ENCODE assay signal across 23 mouse cellular contexts in genomic region chr4:60821363-60821762, GRCm38 (mm10). TPM values are rescaled to one million over a fixed set of nuclear protein-coding genes. Genes with fewer than 3 reads are reported as not detected.
"Had no signal": no experiment of that assay in that cellular context is flagged by ENCODE, and none has a peak within 500 bp of the region (broad histone marks: within the 10 kb centered on the region; RNA-seq: fewer than 3 reads in every experiment).

TSS of gene Mup22 (minus strand) at chr4:60821463.

RNA-seq across cellular contexts. Expression of gene Mup22, which starts in this region (rescaled TPM):
- total RNA-seq: common myeloid progenitor, adult 5-6 weeks; forebrain, postnatal 0 days; gastrocnemius, postnatal 10 days; gastrocnemius, postnatal 14 days; gastrocnemius, postnatal 4 days; granulocyte monocyte progenitor cell, adult 5-6 weeks had no signal
- polyA plus RNA-seq: cortical plate, adult 2 months; embryonic facial prominence, embryonic 10.5 days; embryonic facial prominence, embryonic 11.5 days; embryonic facial prominence, embryonic 12.5 days; embryonic facial prominence, embryonic 13.5 days; erythroblast, embryonic 14.5 days; forebrain, embryonic 10.5 days; forebrain, embryonic 11.5 days; forebrain, embryonic 12.5 days; forebrain, embryonic 13.5 days; forebrain, embryonic 14.5 days; forebrain, embryonic 15.5 days; forebrain, embryonic 16.5 days; forebrain, postnatal 0 days; frontal cortex, adult 2 months; gonadal fat pad, adult 2 months; heart, adult 2 months; heart, embryonic 10.5 days had no signal
